Mouse (Mus musculus): ENCODE data around the gene Myo3b. TPM values are rescaled to one million over a fixed set of nuclear protein-coding genes. Genes with fewer than 3 reads are reported as not detected.

The Myo3b gene
- total RNA-seq, 2 experiments from 2014 or later: 0.52 to 0.68 TPM

GRCm38 (mm10) chr2:70133281-70133680 is 94.4 kb downstream of the Myo3b start:
- no peak for DNase-seq

- DNase-seq: no peak
Measured at GRCm38 (mm10) chr2:70137226-70137998, 98.5 kb downstream of the Myo3b start.

GRCm38 (mm10) chr2:70143543-70144188 is 104.7 kb downstream of the Myo3b start:
- no peak for DNase-seq

- DNase-seq: no peak
Measured at GRCm38 (mm10) chr2:70146993-70147581, 108.2 kb downstream of the Myo3b start.

GRCm38 (mm10) chr2:70148821-70149510 is 110.0 kb downstream of the Myo3b start:
- DNase-seq: no peak

- DNase-seq: no peak
Measured at GRCm38 (mm10) chr2:70150399-70151035, 111.6 kb downstream of the Myo3b start.

GRCm38 (mm10) chr2:70151930-70152329 is 113.0 kb downstream of the Myo3b start:
- no peak for DNase-seq

GRCm38 (mm10) chr2:70155226-70155836 is 116.4 kb downstream of the Myo3b start:
- DNase-seq: no peak

- no peak for DNase-seq
Measured at GRCm38 (mm10) chr2:70159543-70159942, 120.6 kb downstream of the Myo3b start.

- no peak for DNase-seq
Measured at GRCm38 (mm10) chr2:70166231-70166630, 127.3 kb downstream of the Myo3b start.

GRCm38 (mm10) chr2:70167944-70168935 is 129.3 kb downstream of the Myo3b start:
- no peak for DNase-seq

- DNase-seq: no peak
Measured at GRCm38 (mm10) chr2:70170469-70170868, 131.5 kb downstream of the Myo3b start.

- DNase-seq: no peak
Measured at GRCm38 (mm10) chr2:70176823-70177708, 138.1 kb downstream of the Myo3b start.

GRCm38 (mm10) chr2:70177709-70178030 is 138.7 kb downstream of the Myo3b start:
- no peak for DNase-seq

GRCm38 (mm10) chr2:70178241-70178640 is 139.3 kb downstream of the Myo3b start:
- no peak for DNase-seq

GRCm38 (mm10) chr2:70182150-70182670 is 143.3 kb downstream of the Myo3b start:
- DNase-seq: no peak

GRCm38 (mm10) chr2:70187040-70187439 is 148.1 kb downstream of the Myo3b start:
- DNase-seq: no peak

- DNase-seq: no peak
Measured at GRCm38 (mm10) chr2:70195418-70196248, 156.7 kb downstream of the Myo3b start.
